Comparison of ENCODE assay signal across 24 mouse cellular contexts in genomic region chr12:56081406-56081805, GRCm38 (mm10).
DNase-seq lines count a peak whose midpoint lies in the region; ATAC-seq and TF ChIP-seq lines count a peak whose summit lies in the region.
"Had no signal": no experiment of that assay in that cellular context is flagged by ENCODE, and none has a peak within 500 bp of the region (broad histone marks: within the 10 kb centered on the region; RNA-seq: fewer than 3 reads in every experiment).

No protein-coding gene starts in this region.

- TF ChIP-seq CTCF in brain, embryonic 14.5 days (IDR thresholded peaks at IDR 0.05; ENCODE audit: borderline replicate concordance, extremely low read depth, insufficient read depth, insufficient read length), result no peak

- ATAC-seq in forebrain, embryonic 14.5 days, result no peak; the same call in 1 of the 2 replicates
- ATAC-seq in forebrain, embryonic 16.5 days, result peak; percentile 54
- no peak for ATAC-seq in forebrain, embryonic 13.5 days
- ATAC-seq: activated CD4-positive, CD25-positive, alpha-beta regulatory T cell, adult 4 months; CD4-positive, CD25-positive, alpha-beta regulatory T cell, adult 4 months; Patski had no signal

- H3K4me3 ChIP-seq in forebrain, embryonic 14.5 days (ENCODE audit: low read depth, low read length), result no peak overlapping the region
- no peak overlapping the region for H3K4me3 ChIP-seq in forebrain, embryonic 10.5 days
- no peak overlapping the region for H3K4me3 ChIP-seq in forebrain, embryonic 16.5 days (replicated peaks; ENCODE audit: low read length)
- H3K4me3 ChIP-seq in forebrain, embryonic 13.5 days, result no peak overlapping the region
- H3K4me3 ChIP-seq: embryonic facial prominence, embryonic 13.5 days; embryonic facial prominence, embryonic 15.5 days; erythroblast, embryonic 14.5 days had no signal

- H3K9ac ChIP-seq in forebrain, embryonic 14.5 days (ENCODE audit: low read length), result no peak overlapping the region
- no peak overlapping the region for H3K9ac ChIP-seq in forebrain, embryonic 16.5 days (replicated peaks; ENCODE audit: low read depth, low read length)
- no peak overlapping the region for H3K9ac ChIP-seq in forebrain, embryonic 13.5 days
- H3K9ac ChIP-seq: embryonic facial prominence, embryonic 13.5 days; embryonic facial prominence, embryonic 15.5 days had no signal

- H3K4me2 ChIP-seq in forebrain, embryonic 14.5 days (ENCODE audit: low read length), result no peak overlapping the region
- H3K4me2 ChIP-seq in forebrain, embryonic 16.5 days (ENCODE audit: low read length), result no peak overlapping the region
- no peak overlapping the region for H3K4me2 ChIP-seq in forebrain, embryonic 13.5 days
- H3K4me2 ChIP-seq: embryonic facial prominence, embryonic 13.5 days; embryonic facial prominence, embryonic 15.5 days had no signal

- no peaks in the 10 kb centered on the region for H3K4me1 ChIP-seq in forebrain, embryonic 14.5 days (ENCODE audit: control insufficient read depth, insufficient read depth, low read length)
- H3K4me1 ChIP-seq in forebrain, embryonic 10.5 days, result no peaks in the 10 kb centered on the region
- H3K4me1 ChIP-seq in forebrain, embryonic 16.5 days (replicated peaks; ENCODE audit: control insufficient read depth, insufficient read depth, low read length), result no peaks in the 10 kb centered on the region; the same call in 1 of the 2 replicates
- no peaks in the 10 kb centered on the region for H3K4me1 ChIP-seq in forebrain, embryonic 13.5 days
- H3K4me1 ChIP-seq: embryonic facial prominence, embryonic 13.5 days; embryonic facial prominence, embryonic 15.5 days had no signal

- no peaks in the 10 kb centered on the region for H3K36me3 ChIP-seq in forebrain, embryonic 14.5 days (ENCODE audit: control insufficient read depth, insufficient read depth, low read length)
- H3K36me3 ChIP-seq in forebrain, embryonic 10.5 days (replicated peaks), result no peaks in the 10 kb centered on the region
- H3K36me3 ChIP-seq in forebrain, embryonic 16.5 days (ENCODE audit: control insufficient read depth, insufficient read depth), result no peaks in the 10 kb centered on the region
- no peaks in the 10 kb centered on the region for H3K36me3 ChIP-seq in forebrain, embryonic 13.5 days (ENCODE audit: poor library complexity, severe bottlenecking)
- H3K36me3 ChIP-seq: embryonic facial prominence, embryonic 13.5 days; embryonic facial prominence, embryonic 15.5 days; G1E had no signal

- H3K9me3 ChIP-seq in forebrain, embryonic 14.5 days (replicated peaks; ENCODE audit: control insufficient read depth, low read length), result no peaks in the 10 kb centered on the region
- H3K9me3 ChIP-seq in forebrain, embryonic 10.5 days, result no peaks in the 10 kb centered on the region
- no peaks in the 10 kb centered on the region for H3K9me3 ChIP-seq in forebrain, embryonic 16.5 days (ENCODE audit: control insufficient read depth, low read length)
- H3K9me3 ChIP-seq in forebrain, embryonic 13.5 days (replicated peaks), result no peaks in the 10 kb centered on the region
- H3K9me3 ChIP-seq: embryonic facial prominence, embryonic 13.5 days; embryonic facial prominence, embryonic 15.5 days; G1E had no signal

- peak; percentile 55 for DNase-seq in forebrain, embryonic 14.5 days (ENCODE audit: low spot score)
- no peak for DNase-seq in forebrain, embryonic 10.5 days (ENCODE audit: extremely low spot score, low spot score)
- peak; percentile 59 for DNase-seq in brain, embryonic 14.5 days (ENCODE audit: low read depth)
- DNase-seq: adrenal gland, adult 8-10 months; adrenal gland, postnatal 14 days; adrenal gland, postnatal 36 days; B cell, adult 2 months; cerebellum, adult 11 months; cerebellum, adult 18-20 months; cerebellum, adult 8-10 months; cerebellum, adult 9-11 months; cerebellum, postnatal 14 days; cerebellum, postnatal 36 days; embryo, embryonic 11 days had no signal

- H3K27me3 ChIP-seq in forebrain, embryonic 14.5 days (replicated peaks; ENCODE audit: control insufficient read depth, insufficient read depth, low read length), result no peaks in the 10 kb centered on the region
- H3K27me3 ChIP-seq in forebrain, embryonic 10.5 days (ENCODE audit: poor library complexity, severe bottlenecking), result no peaks in the 10 kb centered on the region
- no peaks in the 10 kb centered on the region for H3K27me3 ChIP-seq in forebrain, embryonic 16.5 days (replicated peaks; ENCODE audit: control insufficient read depth, insufficient read depth, low read length)
- H3K27me3 ChIP-seq in forebrain, embryonic 13.5 days, result no peaks in the 10 kb centered on the region
- H3K27me3 ChIP-seq: CH12.LX; embryonic facial prominence, embryonic 13.5 days; embryonic facial prominence, embryonic 15.5 days; Patski had no signal

- TF ChIP-seq POLR2A in brain, embryonic 14.5 days (IDR thresholded peaks at IDR 0.05; ENCODE audit: borderline replicate concordance, extremely low read depth, insufficient read depth, insufficient read length, poor library complexity, severe bottlenecking), result no peak

- no peak overlapping the region for H3K27ac ChIP-seq in forebrain, embryonic 14.5 days (ENCODE audit: low read depth, low read length)
- no peak overlapping the region for H3K27ac ChIP-seq in forebrain, embryonic 10.5 days
- H3K27ac ChIP-seq in forebrain, embryonic 16.5 days (ENCODE audit: low read length), result no peak overlapping the region
- no peak overlapping the region for H3K27ac ChIP-seq in forebrain, embryonic 13.5 days
- H3K27ac ChIP-seq: embryonic facial prominence, embryonic 13.5 days; embryonic facial prominence, embryonic 15.5 days had no signal
